Mouse (Mus musculus) testis, adult 2 months (tissue): ENCODE data around the gene Sorbs2. TPM values are rescaled to one million over a fixed set of nuclear protein-coding genes. Genes with fewer than 3 reads are reported as not detected.

Experiments used
- H3K27ac ChIP-seq: fragments of 200-500 bp; 2 replicates; pipeline ENCODE4 v1.5.1; 2012; ENCODE audit warnings: low read depth, low read length; ENCODE audit not compliant: control insufficient read depth, insufficient read depth
- H3K27me3 ChIP-seq: fragments of 200-500 bp; 2 replicates; pipeline ENCODE4 v1.6.1; 2012; ENCODE audit warnings: mild to moderate bottlenecking, low read length, moderate library complexity; ENCODE audit not compliant: control insufficient read depth, insufficient read depth
- H3K36me3 ChIP-seq: fragments of 200-500 bp; 2 replicates; pipeline ENCODE4 v1.6.1; 2012; ENCODE audit warnings: mild to moderate bottlenecking, low read length; ENCODE audit not compliant: control insufficient read depth, insufficient read depth
- H3K4me1 ChIP-seq: fragments of 200-500 bp; 2 replicates; pipeline ENCODE4 v1.6.1; 2012; ENCODE audit warnings: low read length; ENCODE audit not compliant: control insufficient read depth, insufficient read depth
- H3K4me3 ChIP-seq: fragments of 200-500 bp; 2 replicates; pipeline ENCODE4 v1.5.1; 2012; ENCODE audit warnings: low read depth, mild to moderate bottlenecking, low read length, moderate library complexity, mixed read lengths; ENCODE audit not compliant: control insufficient read depth
- CTCF ChIP-seq: fragments of 200-500 bp; IDR thresholded peaks from 2 replicates; pipeline ENCODE4 v1.5.1; 2012; ENCODE audit warnings: low read depth, mild to moderate bottlenecking, inconsistent platforms, low read length, moderate library complexity; ENCODE audit not compliant: control insufficient read depth, insufficient read depth, insufficient replicate concordance
- POLR2A ChIP-seq: fragments of 200-500 bp; IDR thresholded peaks from 2 replicates; pipeline ENCODE4 v1.6.1; 2012; ENCODE audit warnings: low read depth, mild to moderate bottlenecking, inconsistent platforms, low read length, moderate library complexity; ENCODE audit not compliant: control insufficient read depth
- polyA plus RNA-seq: library from polyadenylated mRNA; depleted of rRNA; stranded (reverse); fragments of >200 nt; gene quantifications from 2 replicates; pipeline ENCODE4 v1.2.3, GENCODE M21; 2012

Gene Sorbs2
- polyA plus RNA-seq, 1 experiment: 5.8 TPM

- TF ChIP-seq POLR2A (no peak), CTCF (no peak)
- no peak overlapping the region for H3K27ac ChIP-seq
- no peaks in the 10 kb centered on the region for H3K4me1 ChIP-seq
- no peak overlapping the region for H3K4me3 ChIP-seq
- no peaks in the 10 kb centered on the region for H3K36me3 ChIP-seq
- H3K27me3 ChIP-seq: no peaks in the 10 kb centered on the region
Observed at GRCm38 (mm10) chr8:45682845-45683383, 175.3 kb downstream of the Sorbs2 start.

GRCm38 (mm10) chr8:45687942-45688695 lies 180.5 kb downstream of the Sorbs2 start:
- Histone ChIP-seq H3K27me3 (no peaks in the 10 kb centered on the region), H3K4me3 (no peak overlapping the region), H3K4me1 (no peaks in the 10 kb centered on the region), H3K36me3 (no peaks in the 10 kb centered on the region), H3K27ac (no peak overlapping the region)
- TF ChIP-seq CTCF (no peak), POLR2A (no peak)

- H3K4me3 ChIP-seq: no peak overlapping the region
Observed at GRCm38 (mm10) chr8:45689611-45690207, 182.1 kb downstream of the Sorbs2 start.

GRCm38 (mm10) chr8:45700100-45700499 lies 192.5 kb downstream of the Sorbs2 start:
- no peak overlapping the region for H3K4me3 ChIP-seq
- no peaks in the 10 kb centered on the region for H3K27me3 ChIP-seq
- H3K36me3 ChIP-seq: no peaks in the 10 kb centered on the region
- H3K27ac ChIP-seq: no peak overlapping the region
- H3K4me1 ChIP-seq: no peaks in the 10 kb centered on the region
- no peak for TF ChIP-seq POLR2A
- TF ChIP-seq CTCF: no peak

More at GRCm38 (mm10) chr8:45689611-45690207, 182.1 kb downstream of the Sorbs2 start:
- Histone ChIP-seq H3K27ac (no peak overlapping the region), H3K27me3 (no peaks in the 10 kb centered on the region), H3K36me3 (no peaks in the 10 kb centered on the region), H3K4me1 (no peaks in the 10 kb centered on the region)
- TF ChIP-seq CTCF: no peak
- TF ChIP-seq POLR2A: no peak

GRCm38 (mm10) chr8:45703700-45704101 lies 196.1 kb downstream of the Sorbs2 start:
- Histone ChIP-seq H3K27ac (no peak overlapping the region), H3K4me3 (no peak overlapping the region), H3K27me3 (no peaks in the 10 kb centered on the region), H3K36me3 (no peaks in the 10 kb centered on the region), H3K4me1 (no peaks in the 10 kb centered on the region)
- no peak for TF ChIP-seq CTCF
- no peak for TF ChIP-seq POLR2A

GRCm38 (mm10) chr8:45709098-45709497 lies 201.5 kb downstream of the Sorbs2 start:
- Histone ChIP-seq H3K27me3 (no peaks in the 10 kb centered on the region), H3K4me1 (no peaks in the 10 kb centered on the region)
- TF ChIP-seq POLR2A: no peak

GRCm38 (mm10) chr8:45709734-45710133 lies 202.1 kb downstream of the Sorbs2 start:
- TF ChIP-seq CTCF (no peak), POLR2A (no peak)
- H3K27me3 ChIP-seq: no peaks in the 10 kb centered on the region
- no peak overlapping the region for H3K4me3 ChIP-seq
- H3K27ac ChIP-seq: 0 out of 2 replicates have a peak overlapping the region, but pooled peaks have one; percentile 43
- H3K36me3 ChIP-seq: no peaks in the 10 kb centered on the region
- no peaks in the 10 kb centered on the region for H3K4me1 ChIP-seq

More at GRCm38 (mm10) chr8:45709098-45709497, 201.5 kb downstream of the Sorbs2 start:
- Histone ChIP-seq H3K4me3 (no peak overlapping the region), H3K27ac (no peak overlapping the region), H3K36me3 (no peaks in the 10 kb centered on the region)
